Mouse (Mus musculus) adrenal gland, adult (tissue): Measurements from ENCODE around the gene Gm14180.
"Not testable (repeated sequence)": the region's sequence is repeated elsewhere in the genome, so short reads cannot be mapped to it uniquely, and the experiment has no call there.

Source experiments
- DNase-seq, 2 experiments: peaks; one replicate each; pipeline ENCODE4 v3.0.0; 2022 to 2023; ENCODE audit warnings: low spot score in 1 of 2; ENCODE audit not compliant: inconsistent age in 2 of 2

Gene Gm14180

GRCm38 (mm10) chr11:99734190-99734589 lies at the start of gene Gm14180:
Gene Gm14180, minus strand, starts transcription at chr11:99734290.
- no peak for DNase-seq

- no peak for DNase-seq
These were observed 46.5 kb upstream of the Gm14180 start, which contains the start of gene Krtap4-8 for GRCm38 (mm10) chr11:99780604-99781003. Gene Krtap4-8, minus strand, starts transcription at chr11:99780704.

DNA sequence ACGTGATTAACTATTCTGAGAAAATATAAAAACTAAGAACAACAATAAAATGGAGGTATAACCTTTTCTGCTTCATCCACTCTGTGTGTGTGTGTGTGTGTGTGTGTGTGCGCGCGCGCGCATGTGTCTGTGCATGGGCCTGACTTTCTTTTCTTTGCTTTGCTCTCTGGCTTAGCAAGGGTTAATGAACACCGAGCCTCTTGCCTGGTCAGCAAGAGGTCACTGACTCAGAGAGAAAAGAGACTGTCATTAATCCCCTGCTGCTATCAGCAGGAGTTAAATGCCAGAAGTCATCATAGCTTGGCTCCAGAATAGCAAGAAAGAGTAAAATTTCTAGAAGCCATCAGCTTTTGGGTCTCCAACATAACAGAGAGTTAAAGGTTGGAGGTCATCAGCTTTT lies 44.3 kb upstream of the Gm14180 start:
- no peak for DNase-seq

DNA sequence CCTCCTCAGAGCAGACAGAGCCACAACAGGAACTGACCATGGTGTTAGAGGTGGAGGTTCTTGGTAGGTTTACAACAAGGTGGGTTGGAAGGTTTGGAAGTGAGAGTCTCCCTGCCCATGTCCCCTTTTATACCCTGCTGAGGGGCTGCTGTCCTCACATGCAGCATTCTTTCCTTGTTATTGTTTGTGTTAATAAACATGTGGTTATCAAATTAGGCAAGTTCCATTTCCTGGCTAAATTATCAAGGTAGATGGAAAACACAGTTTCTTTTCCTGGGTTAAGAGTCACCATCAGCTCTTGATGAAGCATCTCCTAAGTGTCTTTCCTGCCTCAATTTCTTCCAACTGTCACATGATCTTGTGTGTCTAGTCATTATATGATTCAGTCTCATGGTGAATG lies 38.7 kb upstream of the Gm14180 start, which contains the start of gene Gm11595:
TSS of gene Gm11595 (minus strand) at position 101 of the 400 bp plus-strand sequence.
- not testable (repeated sequence) for DNase-seq

GRCm38 (mm10) chr11:99768410-99768809 lies 34.3 kb upstream of the Gm14180 start:
- DNase-seq: no peak

DNA sequence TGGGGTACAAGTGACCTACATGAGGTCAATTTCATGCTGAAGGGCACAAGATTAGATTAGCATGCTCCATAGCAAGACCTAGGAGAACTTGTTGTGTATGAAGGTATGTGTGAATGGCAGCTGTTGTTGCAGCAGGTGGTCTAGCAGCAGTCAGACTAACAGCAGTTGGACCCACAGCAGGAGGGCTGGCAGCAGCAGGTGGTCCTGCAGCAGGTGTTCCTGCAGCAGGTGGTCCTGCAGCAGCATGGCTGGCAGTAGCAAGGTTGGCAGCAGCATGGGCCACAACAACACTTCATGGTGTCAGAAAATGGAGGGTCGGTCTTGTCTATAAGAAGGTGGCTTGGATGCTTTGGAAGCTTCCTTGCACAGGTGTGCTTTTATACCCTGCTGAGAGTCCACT lies 24.8 kb upstream of the Gm14180 start:
- no peak for DNase-seq

GRCm38 (mm10) chr11:99743985-99744384 lies 9.9 kb upstream of the Gm14180 start:
- no peak for DNase-seq

DNA sequence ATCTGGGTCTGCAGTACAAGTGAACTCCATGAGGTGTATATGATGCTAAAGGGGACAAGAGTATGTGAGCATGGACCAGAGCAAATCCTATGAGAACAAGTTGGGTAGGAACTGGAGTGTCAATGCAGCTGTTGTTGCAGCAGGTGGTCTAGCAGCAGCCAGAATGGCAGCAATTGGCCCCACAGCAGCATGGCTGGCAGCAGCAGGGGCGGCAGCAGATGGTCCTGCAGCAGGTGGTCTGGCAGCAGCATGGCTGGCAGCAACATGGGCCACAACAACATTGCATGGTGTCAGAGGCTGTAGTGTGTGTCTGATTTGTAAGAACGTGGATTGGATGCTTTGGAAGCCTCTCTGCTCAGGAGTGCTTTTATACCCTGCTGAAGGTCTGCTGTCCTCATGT lies 10.0 kb downstream of the Gm14180 start:
- no peak for DNase-seq

- DNase-seq: no peak
These were observed 15.3 kb downstream of the Gm14180 start for GRCm38 (mm10) chr11:99718759-99719158.

GRCm38 (mm10) chr11:99690463-99690862 lies 43.6 kb downstream of the Gm14180 start, which contains the start of gene Gm14190:
Gene Gm14190, minus strand, starts transcription at chr11:99690740.
- no peak for DNase-seq

DNA sequence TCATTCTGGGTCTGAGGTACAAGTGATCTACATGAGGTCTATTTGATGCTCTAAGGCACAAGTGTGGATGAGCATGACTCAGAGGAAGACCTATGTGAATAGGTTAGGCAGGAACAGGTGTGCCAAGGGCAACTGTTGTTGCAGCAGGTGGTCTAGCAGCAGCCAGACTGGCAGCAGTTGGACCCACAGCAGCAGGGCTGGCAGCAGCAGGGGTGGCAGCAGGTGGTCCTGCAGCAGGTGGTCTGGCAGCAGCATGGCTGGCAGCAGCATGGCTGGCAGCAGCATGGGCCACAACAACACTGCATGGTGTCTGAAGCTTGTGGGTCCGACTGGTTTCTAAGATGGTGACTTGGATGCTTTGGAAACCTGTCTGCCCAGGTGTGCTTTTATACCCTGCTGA lies 48.9 kb downstream of the Gm14180 start:
- DNase-seq: not testable (repeated sequence)
